9 mouse cellular contexts compared by ENCODE assay signal in the genomic region with DNA sequence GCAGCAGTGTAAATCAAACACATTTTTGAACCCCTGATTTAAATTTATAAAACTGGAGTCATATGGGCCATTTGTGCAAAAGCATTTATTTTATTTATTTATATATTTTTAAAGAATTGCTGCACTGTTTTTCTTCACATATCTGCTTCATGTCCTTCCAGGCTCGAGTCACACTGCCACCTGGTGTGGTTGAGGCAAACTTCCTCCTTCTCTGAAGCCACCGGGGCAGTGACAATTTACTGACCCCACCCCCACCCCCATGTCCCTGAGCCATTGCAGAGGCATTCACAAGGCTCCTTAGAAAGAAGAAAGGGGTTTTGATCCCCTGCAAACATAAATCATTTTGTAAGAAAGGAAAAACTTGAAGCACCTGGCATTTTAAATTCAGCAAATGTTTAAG. TPM values are rescaled to one million over a fixed set of nuclear protein-coding genes. Genes with fewer than 3 reads are reported as not detected.
DNase-seq lines count a peak whose midpoint lies in the region; ATAC-seq and TF ChIP-seq lines count a peak whose summit lies in the region.
"Had no signal": no experiment of that assay in that cellular context is flagged by ENCODE, and none has a peak within 500 bp of the region (broad histone marks: within the 10 kb centered on the region; RNA-seq: fewer than 3 reads in every experiment).

No protein-coding gene starts in this region.

- 4% methylated on average over 2 of the region's 2 CpGs for WGBS in midbrain, postnatal 0 days
- 11% methylated on average over 2 of the region's 2 CpGs for WGBS in midbrain, embryonic 11.5 days
- 8% methylated on average over 2 of the region's 2 CpGs for WGBS in stomach, postnatal 0 days
- 3% methylated on average over 2 of the region's 2 CpGs for WGBS in thymus, adult 2 months
- 8% methylated on average over 2 of the region's 2 CpGs for WGBS in forebrain, embryonic 16.5 days

- H3K4me2 ChIP-seq in midbrain, postnatal 0 days (ENCODE audit: low read depth, low read length, poor library complexity, severe bottlenecking) = no peak overlapping the region
- H3K4me2 ChIP-seq in midbrain, embryonic 11.5 days = no peak overlapping the region
- no peak overlapping the region for H3K4me2 ChIP-seq in stomach, postnatal 0 days (replicated peaks; ENCODE audit: low read depth)
- no peak overlapping the region for H3K4me2 ChIP-seq in forebrain, embryonic 16.5 days (ENCODE audit: low read length)

- no peaks in the 10 kb centered on the region for H3K9me3 ChIP-seq in midbrain, postnatal 0 days (ENCODE audit: low read length)
- H3K9me3 ChIP-seq in midbrain, embryonic 11.5 days (ENCODE audit: control insufficient read depth, low read length) = no peaks in the 10 kb centered on the region
- H3K9me3 ChIP-seq in stomach, postnatal 0 days (ENCODE audit: control insufficient read depth, low read length) = no peaks in the 10 kb centered on the region
- no peaks in the 10 kb centered on the region for H3K9me3 ChIP-seq in forebrain, embryonic 16.5 days (ENCODE audit: control insufficient read depth, low read length)

- peak; percentile 76 for TF ChIP-seq CTCF in midbrain, postnatal 0 days (IDR thresholded peaks at IDR 0.05)
- peak; percentile 57 for TF ChIP-seq CTCF in stomach, postnatal 0 days (IDR thresholded peaks at IDR 0.05; ENCODE audit: low read depth)
- TF ChIP-seq CTCF in thymus, adult 2 months (IDR thresholded peaks at IDR 0.05; ENCODE audit: borderline replicate concordance, control insufficient read depth, extremely low read depth, insufficient read depth, low read length, poor library complexity) = no peak

- no peak overlapping the region for H3K9ac ChIP-seq in midbrain, postnatal 0 days (replicated peaks; ENCODE audit: low read length, poor library complexity, severe bottlenecking)
- no peak overlapping the region for H3K9ac ChIP-seq in midbrain, embryonic 11.5 days (ENCODE audit: low read length)
- H3K9ac ChIP-seq in stomach, postnatal 0 days (ENCODE audit: low read length) = no peak overlapping the region
- no peak overlapping the region for H3K9ac ChIP-seq in forebrain, embryonic 16.5 days (replicated peaks; ENCODE audit: low read depth, low read length)

- no peak for TF ChIP-seq POLR2A in thymus, adult 2 months (IDR thresholded peaks at IDR 0.05; ENCODE audit: control insufficient read depth, extremely low read depth, insufficient read depth, low read length, poor library complexity)

- no peak; the same call in 1 of the 2 replicates for ATAC-seq in midbrain, postnatal 0 days (ENCODE audit: low FRiP score)
- no peak for ATAC-seq in midbrain, embryonic 11.5 days (ENCODE audit: low FRiP score)
- no peak for ATAC-seq in stomach, postnatal 0 days (ENCODE audit: low FRiP score, low TSS enrichment)
- ATAC-seq in forebrain, embryonic 16.5 days = no peak

- H3K4me3 ChIP-seq in midbrain, postnatal 0 days (ENCODE audit: low read depth, low read length) = no peak overlapping the region
- H3K4me3 ChIP-seq in midbrain, embryonic 11.5 days (ENCODE audit: low read depth, low read length) = no peak overlapping the region
- no peak overlapping the region for H3K4me3 ChIP-seq in stomach, postnatal 0 days (ENCODE audit: low read depth, low read length)
- no peak overlapping the region for H3K4me3 ChIP-seq in thymus, adult 2 months (ENCODE audit: control insufficient read depth, insufficient read depth, low read length)
- no peak overlapping the region for H3K4me3 ChIP-seq in forebrain, embryonic 16.5 days (replicated peaks; ENCODE audit: low read length)
- H3K4me3 ChIP-seq: myocyte had no signal

- TF ChIP-seq EP300 in stomach, postnatal 0 days (optimal IDR thresholded peaks at IDR 0.05) = no peak

- peak; percentile 15 to 35 for DNase-seq in heart, postnatal 10 days
- no peak for DNase-seq in heart, postnatal 36 days
- DNase-seq in midbrain, postnatal 0 days (ENCODE audit: low spot score) = peak; percentile 54
- no peak for DNase-seq in midbrain, embryonic 11.5 days (ENCODE audit: low spot score, missing footprints)
- DNase-seq in brain, adult 2 months (ENCODE audit: low read depth, low spot score) = peak; percentile 41
- peak; percentile 20 for DNase-seq in stomach, postnatal 0 days (ENCODE audit: low spot score)
- DNase-seq in thymus, adult 2 months = no peak

- intact Hi-C loops in heart, postnatal 10 days (cut with DNase I) = loop anchor here (1.0 kb wide), 1 partner anchor 344 kb away; no protein-coding TSS in a partner anchor
- intact Hi-C loops in heart, postnatal 36 days (cut with DNase I) = loop anchor here (1.0 kb wide), 1 partner anchor 344 kb away; no protein-coding TSS in a partner anchor

- H3K4me1 ChIP-seq in midbrain, postnatal 0 days (ENCODE audit: insufficient read depth, low read length) = no peaks in the 10 kb centered on the region
- no peaks in the 10 kb centered on the region for H3K4me1 ChIP-seq in midbrain, embryonic 11.5 days (ENCODE audit: control insufficient read depth, insufficient read depth, low read length)
- H3K4me1 ChIP-seq in stomach, postnatal 0 days (replicated peaks; ENCODE audit: control insufficient read depth, insufficient read depth) = no peaks in the 10 kb centered on the region
- no peaks in the 10 kb centered on the region for H3K4me1 ChIP-seq in thymus, adult 2 months (replicated peaks; ENCODE audit: control insufficient read depth, insufficient read depth, low read length)
- 0 out of 2 replicates have a peak, but pooled peaks cover 2% of the 10 kb centered on the region for H3K4me1 ChIP-seq in forebrain, embryonic 16.5 days (replicated peaks; ENCODE audit: control insufficient read depth, insufficient read depth, low read length)

- H3K27me3 ChIP-seq in midbrain, postnatal 0 days (ENCODE audit: insufficient read depth, low read length) = no peaks in the 10 kb centered on the region
- H3K27me3 ChIP-seq in midbrain, embryonic 11.5 days (ENCODE audit: control insufficient read depth, insufficient read depth, low read length) = no peaks in the 10 kb centered on the region
- H3K27me3 ChIP-seq in stomach, postnatal 0 days (ENCODE audit: control insufficient read depth, insufficient read depth, low read length) = no peaks in the 10 kb centered on the region
- no peaks in the 10 kb centered on the region for H3K27me3 ChIP-seq in thymus, adult 2 months (ENCODE audit: control insufficient read depth, insufficient read depth, low read length)
- 0 out of 2 replicates have a peak, but pooled peaks cover 3% of the 10 kb centered on the region for H3K27me3 ChIP-seq in forebrain, embryonic 16.5 days (replicated peaks; ENCODE audit: control insufficient read depth, insufficient read depth, low read length)

- no peaks in the 10 kb centered on the region for H3K36me3 ChIP-seq in midbrain, postnatal 0 days (ENCODE audit: insufficient read depth, low read length)
- H3K36me3 ChIP-seq in midbrain, embryonic 11.5 days (ENCODE audit: control insufficient read depth, insufficient read depth, low read length) = no peaks in the 10 kb centered on the region
- H3K36me3 ChIP-seq in stomach, postnatal 0 days (ENCODE audit: control insufficient read depth, insufficient read depth, low read length) = no peaks in the 10 kb centered on the region
- H3K36me3 ChIP-seq in thymus, adult 2 months (ENCODE audit: control insufficient read depth, insufficient read depth, low read length) = no peaks in the 10 kb centered on the region
- no peaks in the 10 kb centered on the region for H3K36me3 ChIP-seq in forebrain, embryonic 16.5 days (ENCODE audit: control insufficient read depth, insufficient read depth)

- H3K27ac ChIP-seq in midbrain, postnatal 0 days (ENCODE audit: low read depth, low read length) = no peak overlapping the region
- H3K27ac ChIP-seq in midbrain, embryonic 11.5 days (ENCODE audit: low read depth, low read length) = no peak overlapping the region
- no peak overlapping the region for H3K27ac ChIP-seq in stomach, postnatal 0 days (replicated peaks)
- H3K27ac ChIP-seq in thymus, adult 2 months (ENCODE audit: control insufficient read depth, insufficient read depth, low read length) = no peak overlapping the region
- no peak overlapping the region for H3K27ac ChIP-seq in forebrain, embryonic 16.5 days (ENCODE audit: low read length)

RNA-seq across cellular contexts. Expression of gene Poc5, which starts 12.6 kb away (rescaled TPM):
- 10 to 100 TPM; 13.1 to 15.0 TPM for total RNA-seq in heart, postnatal 10 days (2021)
- 1 to 10 TPM; 8.9 to 9.9 TPM for total RNA-seq in heart, postnatal 36 days (2021)
- total RNA-seq in midbrain, postnatal 0 days (2014; rRNA removed) = 24.0 and 27.7 TPM in 2 replicates
- 15.7 and 16.3 TPM in 2 replicates for polyA plus RNA-seq in midbrain, postnatal 0 days (2015; fragmentation: Nextera tagmentation; extraction: Ambion mirVana)
- 28.5 and 31.5 TPM in 2 replicates for polyA plus RNA-seq in midbrain, embryonic 11.5 days (2014; fragmentation: Nextera tagmentation; extraction: Ambion mirVana)
- polyA plus RNA-seq in stomach, postnatal 0 days (2015; fragmentation: Nextera tagmentation; extraction: Ambion mirVana) = 5.1 and 6.4 TPM in 2 replicates
- polyA plus RNA-seq in thymus, adult 2 months (2012; rRNA removed) = 8.5 and 11.2 TPM in 2 replicates
- polyA plus RNA-seq in forebrain, embryonic 16.5 days (2015; fragmentation: Nextera tagmentation; extraction: Ambion mirVana) = 24.3 and 27.7 TPM in 2 replicates

Comparison
In these comparisons a context has a peak if more than half of its experiments do, and no peak if none do; other contexts are left out.
1. DNase-seq: peak in heart, postnatal 10 days (2 of 2), midbrain, postnatal 0 days (single experiment), brain, adult 2 months (single experiment) and stomach, postnatal 0 days (single experiment); none in heart, postnatal 36 days (0 of 2), midbrain, embryonic 11.5 days (single experiment) and thymus, adult 2 months (single experiment).